Mouse (Mus musculus): ENCODE measurements around the gene Sfmbt2. TPM values are rescaled to one million over a fixed set of nuclear protein-coding genes. Genes with fewer than 3 reads are reported as not detected.

Sfmbt2 gene
- polyA plus RNA-seq, 1 experiment from 2014 or later: 2.7 TPM

- Histone ChIP-seq H3K27ac (no peak overlapping the region), H3K36me3 (no peaks in the 10 kb centered on the region), H3K9me3 (no peaks in the 10 kb centered on the region), H3K4me2 (no peak overlapping the region), H3K4me1 (replicated peaks) (no peaks in the 10 kb centered on the region), H3K4me3 (replicated peaks) (no peak overlapping the region), H3K27me3 (no peaks in the 10 kb centered on the region), H3K9ac (replicated peaks) (no peak overlapping the region)
- WGBS: 84% methylated on average over 3 of the region's 3 CpGs
- no peak for ATAC-seq (ENCODE audit: insufficient number of reproducible peaks, insufficient read depth, low FRiP score, low TSS enrichment, low read depth)
Measured at GRCm38 (mm10) chr2:10565491-10565890, 195.2 kb downstream of the Sfmbt2 start.

- Histone ChIP-seq H3K27ac (no peak overlapping the region), H3K4me2 (no peak overlapping the region), H3K4me3 (replicated peaks) (no peak overlapping the region), H3K9ac (replicated peaks) (no peak overlapping the region), H3K9me3 (no peaks in the 10 kb centered on the region), H3K36me3 (no peaks in the 10 kb centered on the region), H3K27me3 (no peaks in the 10 kb centered on the region), H3K4me1 (replicated peaks) (no peaks in the 10 kb centered on the region)
- ATAC-seq (ENCODE audit: insufficient number of reproducible peaks, insufficient read depth, low FRiP score, low TSS enrichment, low read depth): no peak
- WGBS: 38% methylated on average over 6 of the region's 6 CpGs
Measured at GRCm38 (mm10) chr2:10569392-10569791, 199.1 kb downstream of the Sfmbt2 start.

- 86% methylated on average over 4 of the region's 4 CpGs for WGBS
- no peak for ATAC-seq (ENCODE audit: insufficient number of reproducible peaks, insufficient read depth, low FRiP score, low TSS enrichment, low read depth)
- Histone ChIP-seq H3K27ac (no peak overlapping the region), H3K9ac (replicated peaks) (no peak overlapping the region), H3K36me3 (no peaks in the 10 kb centered on the region), H3K9me3 (no peaks in the 10 kb centered on the region), H3K4me1 (replicated peaks) (no peaks in the 10 kb centered on the region), H3K4me2 (no peak overlapping the region), H3K27me3 (no peaks in the 10 kb centered on the region), H3K4me3 (replicated peaks) (no peak overlapping the region)
Measured at GRCm38 (mm10) chr2:10572311-10572710, 202.0 kb downstream of the Sfmbt2 start.

- Histone ChIP-seq H3K9me3 (no peaks in the 10 kb centered on the region), H3K4me3 (replicated peaks) (no peak overlapping the region), H3K4me1 (replicated peaks) (no peaks in the 10 kb centered on the region), H3K36me3 (no peaks in the 10 kb centered on the region), H3K27me3 (no peaks in the 10 kb centered on the region), H3K9ac (replicated peaks) (no peak overlapping the region), H3K4me2 (no peak overlapping the region), H3K27ac (no peak overlapping the region)
- 65% methylated on average over 3 of the region's 3 CpGs for WGBS
- no peak for ATAC-seq (ENCODE audit: insufficient number of reproducible peaks, insufficient read depth, low FRiP score, low TSS enrichment, low read depth)
Measured at GRCm38 (mm10) chr2:10575962-10576740, 205.8 kb downstream of the Sfmbt2 start.

- Histone ChIP-seq H3K27me3 (no peaks in the 10 kb centered on the region), H3K4me3 (replicated peaks) (no peak overlapping the region), H3K9me3 (no peaks in the 10 kb centered on the region), H3K36me3 (no peaks in the 10 kb centered on the region), H3K4me2 (no peak overlapping the region), H3K27ac (no peak overlapping the region), H3K4me1 (replicated peaks) (no peaks in the 10 kb centered on the region), H3K9ac (replicated peaks) (no peak overlapping the region)
- 76% methylated on average over 4 of the region's 4 CpGs for whole genome bisulfite sequencing
- ATAC-seq (ENCODE audit: insufficient number of reproducible peaks, insufficient read depth, low FRiP score, low TSS enrichment, low read depth): no peak
Measured at GRCm38 (mm10) chr2:10582673-10583072, 212.4 kb downstream of the Sfmbt2 start.

GRCm38 (mm10) chr2:10583103-10583502 lies 212.8 kb downstream of the Sfmbt2 start:
- no peaks in the 10 kb centered on the region for H3K4me1 ChIP-seq (replicated peaks)
- no peaks in the 10 kb centered on the region for H3K9me3 ChIP-seq
- no peak overlapping the region for H3K27ac ChIP-seq
- no peak overlapping the region for H3K9ac ChIP-seq (replicated peaks)
- no peak overlapping the region for H3K4me2 ChIP-seq
- no peak overlapping the region for H3K4me3 ChIP-seq (replicated peaks)
- H3K27me3 ChIP-seq: no peaks in the 10 kb centered on the region
- WGBS: 38% methylated on average over 5 of the region's 5 CpGs
- no peaks in the 10 kb centered on the region for H3K36me3 ChIP-seq
- ATAC-seq (ENCODE audit: insufficient number of reproducible peaks, insufficient read depth, low FRiP score, low TSS enrichment, low read depth): no peak

GRCm38 (mm10) chr2:10591310-10591709 lies 221.0 kb downstream of the Sfmbt2 start:
- H3K4me2 ChIP-seq: no peak overlapping the region
- ATAC-seq (ENCODE audit: insufficient number of reproducible peaks, insufficient read depth, low FRiP score, low TSS enrichment, low read depth): no peak
- H3K27me3 ChIP-seq: no peaks in the 10 kb centered on the region
- no peak overlapping the region for H3K27ac ChIP-seq
- H3K36me3 ChIP-seq: no peaks in the 10 kb centered on the region
- H3K9ac ChIP-seq (replicated peaks): no peak overlapping the region
- H3K9me3 ChIP-seq: no peaks in the 10 kb centered on the region
- H3K4me1 ChIP-seq (replicated peaks): no peaks in the 10 kb centered on the region
- no peak overlapping the region for H3K4me3 ChIP-seq (replicated peaks)
- 81% methylated on average over 5 of the region's 5 CpGs for WGBS

- H3K9ac ChIP-seq (replicated peaks): no peak overlapping the region
- no peaks in the 10 kb centered on the region for H3K27me3 ChIP-seq
- 61% methylated on average over 2 of the region's 2 CpGs for WGBS
- H3K36me3 ChIP-seq: no peaks in the 10 kb centered on the region
- no peak overlapping the region for H3K4me2 ChIP-seq
- no peaks in the 10 kb centered on the region for H3K4me1 ChIP-seq (replicated peaks)
- ATAC-seq (ENCODE audit: insufficient number of reproducible peaks, insufficient read depth, low FRiP score, low TSS enrichment, low read depth): no peak
- no peak overlapping the region for H3K27ac ChIP-seq
- no peak overlapping the region for H3K4me3 ChIP-seq (replicated peaks)
- H3K9me3 ChIP-seq: no peaks in the 10 kb centered on the region
Measured at GRCm38 (mm10) chr2:10615500-10615899, 245.2 kb downstream of the Sfmbt2 start.

MicroRNAs within 50 kb of the gene (microRNA counts, 519-probe panel; counts per million panel counts)
- microRNA mmu-miR-297a+mmu-miR-466f+mmu-miR-669b: not detected
- not detected for microRNA mmu-miR-297b-3p
- not detected for microRNA mmu-miR-297b-5p
- not detected for microRNA mmu-miR-297c
- 4,863 counts per million, percentile 45 among the panel's probes with 10 or more counts for microRNA mmu-miR-466a-3p+mmu-miR-466b-3-3p
- microRNA mmu-miR-466a-5p+mmu-miR-466e-5p: not detected
- not detected for microRNA mmu-miR-466c-5p
- not detected for microRNA mmu-miR-466d-3p
- microRNA mmu-miR-466d-5p: not detected
- not detected for microRNA mmu-miR-466f-5p
- microRNA mmu-miR-466g: 4,823 counts per million, percentile 43 among the panel's probes with 10 or more counts
- microRNA mmu-miR-466h: not detected
- microRNA mmu-miR-466l: not detected
- not detected for microRNA mmu-miR-467a
- not detected for microRNA mmu-miR-467b
- not detected for microRNA mmu-miR-467c
- microRNA mmu-miR-467d: not detected
- not detected for microRNA mmu-miR-467e
- 4,470 counts per million, percentile 35 among the panel's probes with 10 or more counts for microRNA mmu-miR-669a
- not detected for microRNA mmu-miR-669e
- microRNA mmu-miR-669f: not detected
- not detected for microRNA mmu-miR-669g
- microRNA mmu-miR-669h-5p: not detected
- microRNA mmu-miR-669i: not detected
- microRNA mmu-miR-669j: not detected
- not detected for microRNA mmu-miR-669m
- microRNA mmu-miR-669o: not detected

Small RNAs within 50 kb of the gene (microRNA-seq; reads per million reads assigned to microRNA genes)
- gene Gm22051: not detected
- gene Gm22072: not detected
- gene Gm22091: not detected
- gene Gm22166: not detected
- not detected for gene Gm22239
- not detected for gene Gm22626
- gene Gm22635: not detected
- gene Gm22677: not detected
- gene Gm22678: not detected
- not detected for gene Gm22775
- gene Gm22925: 2.6 reads per million, percentile 5 among the genes with 10 or more reads in this experiment
- gene Gm23108: not detected
- not detected for gene Gm23288
- not detected for gene Gm23542
- not detected for gene Gm23569
- not detected for gene Gm23571
- not detected for gene Gm23578
- gene Gm23651: not detected
- not detected for gene Gm23988
- gene Gm24028: not detected
- not detected for gene Gm24167
- not detected for gene Gm24315
- gene Gm24342: not detected
- gene Gm24488: not detected
- not detected for gene Gm24640
- not detected for gene Gm24673
- not detected for gene Gm24761
- not detected for gene Gm24806
- gene Gm25022: not detected
- gene Gm25158: not detected
- not detected for gene Gm25263
- not detected for gene Gm25285
- not detected for gene Gm25316
- not detected for gene Gm25451
- not detected for gene Gm25673
- gene Gm25680: not detected
- gene Gm25701: not detected
- gene Gm25753: not detected
- gene Gm25943: not detected
- not detected for gene Gm26060
- gene Gm26073: not detected
- gene Gm26092: not detected
- gene Gm26156: not detected
- gene Gm26229: not detected
- not detected for gene Gm26398
- gene Gm26426: not detected
- gene Gm26431: not detected
- gene Gm26491: not detected
- 2.3 reads per million, percentile 2 among the genes with 10 or more reads in this experiment for gene Mir297a-2
- gene Mir297a-3: not detected
- not detected for gene Mir297a-4
- not detected for gene Mir297b
- gene Mir297c: not detected
- 0.93 reads per million for gene Mir466
- gene Mir466b-1: not detected
- gene Mir466b-2: not detected
- gene Mir466b-3: not detected
- not detected for gene Mir466b-4
- gene Mir466b-5: not detected
- not detected for gene Mir466b-6
- not detected for gene Mir466b-7
- gene Mir466b-8: not detected
- not detected for gene Mir466c-1
- not detected for gene Mir466c-2
- not detected for gene Mir466d
- not detected for gene Mir466e
- not detected for gene Mir466f-1
- gene Mir466f-2: not detected
- not detected for gene Mir466f-3
- not detected for gene Mir466g
- not detected for gene Mir466h
- gene Mir466l: not detected
- gene Mir466m: not detected
- 11.6 reads per million, percentile 27 among the genes with 10 or more reads in this experiment for gene Mir466n
- not detected for gene Mir466o
- gene Mir466p: not detected
- gene Mir467a-1: 0.93 reads per million
- not detected for gene Mir467a-10
- gene Mir467a-2: not detected
- gene Mir467a-3: not detected
- gene Mir467a-4: not detected
- gene Mir467a-5: not detected
- not detected for gene Mir467a-6
- gene Mir467a-7: not detected
- gene Mir467a-8: not detected
- gene Mir467a-9: not detected
- gene Mir467b: 1.4 reads per million
- 860 reads per million, percentile 74 among the genes with 10 or more reads in this experiment for gene Mir467c
- 1,103 reads per million, percentile 77 among the genes with 10 or more reads in this experiment for gene Mir467d
- gene Mir467e: 914 reads per million, percentile 75 among the genes with 10 or more reads in this experiment
- gene Mir669a-1: not detected
- not detected for gene Mir669a-10
- not detected for gene Mir669a-11
- not detected for gene Mir669a-12
- not detected for gene Mir669a-2
- not detected for gene Mir669a-3
- not detected for gene Mir669a-4
- not detected for gene Mir669a-5
- gene Mir669a-6: not detected
- gene Mir669a-7: not detected
- gene Mir669a-8: not detected
- not detected for gene Mir669a-9
- gene Mir669b: not detected
- gene Mir669c: 98.3 reads per million, percentile 52 among the genes with 10 or more reads in this experiment
- gene Mir669d: not detected
- not detected for gene Mir669d-2
- 22.1 reads per million, percentile 35 among the genes with 10 or more reads in this experiment for gene Mir669e
- gene Mir669f: 1.9 reads per million
- gene Mir669g: not detected
- 2.1 reads per million for gene Mir669h
- gene Mir669i: not detected
- gene Mir669j: not detected
- not detected for gene Mir669k
- gene Mir669l: 317 reads per million, percentile 65 among the genes with 10 or more reads in this experiment
- gene Mir669m-1: not detected
- not detected for gene Mir669m-2
- 303 reads per million, percentile 64 among the genes with 10 or more reads in this experiment for gene Mir669o
- gene Mir669p-1: not detected
- gene Mir669p-2: not detected

Other genes with a start within 250 kb of the Sfmbt2 start
- gene Itih2, start 239.1 kb upstream of the Sfmbt2 start, polyA plus RNA-seq (2016; fragmentation: Nextera tagmentation; extraction: Ambion mirVana): 0.16 and 0.35 TPM in 2 replicates
- 2.8 TPM in 2 replicates for gene Itih5, start 216.9 kb upstream of the Sfmbt2 start, polyA plus RNA-seq (2016; fragmentation: Nextera tagmentation; extraction: Ambion mirVana)

All from limb, embryonic 12.5 days (tissue).